Mouse (Mus musculus) cortical plate, adult 2 months (tissue): Measurements from ENCODE around the gene Arl15.

Experiments used
- CTCF ChIP-seq: fragments of 200-500 bp; IDR thresholded peaks from 2 replicates; pipeline ENCODE4 v1.5.1; 2011; ENCODE audit warnings: mild to moderate bottlenecking, control low read depth, low read length; ENCODE audit not compliant: insufficient read depth; ENCODE audit errors: extremely low read depth
- POLR2A ChIP-seq: fragments of 200-500 bp; IDR thresholded peaks from 2 replicates; pipeline ENCODE4 v1.6.1; 2011; ENCODE audit warnings: mild to moderate bottlenecking, low read length, control low read depth; ENCODE audit not compliant: insufficient read depth; ENCODE audit errors: extremely low read depth

DNA sequence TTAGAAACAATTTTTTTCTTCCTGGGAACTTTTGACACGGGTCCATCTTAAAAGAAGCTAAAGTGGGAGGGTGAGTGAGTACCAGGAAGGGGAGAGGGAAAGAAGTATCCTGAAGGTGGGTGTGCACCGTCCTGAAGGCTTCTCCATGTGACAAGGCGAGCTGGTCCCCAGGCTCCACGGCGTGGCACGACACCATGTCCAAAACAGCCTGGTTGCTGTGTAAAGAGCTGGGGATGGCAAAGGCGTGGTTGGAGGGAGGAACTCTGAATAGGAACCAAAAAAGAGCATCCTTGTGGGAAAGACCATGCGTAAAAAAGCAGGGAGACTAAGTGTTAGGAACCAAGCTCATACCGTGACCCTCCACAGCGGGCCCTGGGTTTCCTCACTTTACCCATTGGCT is 330.1 kb downstream of the Arl15 start:
- TF ChIP-seq CTCF, result no peak
- no peak for TF ChIP-seq POLR2A
